Mouse (Mus musculus): Measurements from ENCODE around the gene Gm7233.
"Not testable (repeated sequence)": the region's sequence is repeated elsewhere in the genome, so short reads cannot be mapped to it uniquely, and the experiment has no call there.

Gm7233 gene

DNA sequence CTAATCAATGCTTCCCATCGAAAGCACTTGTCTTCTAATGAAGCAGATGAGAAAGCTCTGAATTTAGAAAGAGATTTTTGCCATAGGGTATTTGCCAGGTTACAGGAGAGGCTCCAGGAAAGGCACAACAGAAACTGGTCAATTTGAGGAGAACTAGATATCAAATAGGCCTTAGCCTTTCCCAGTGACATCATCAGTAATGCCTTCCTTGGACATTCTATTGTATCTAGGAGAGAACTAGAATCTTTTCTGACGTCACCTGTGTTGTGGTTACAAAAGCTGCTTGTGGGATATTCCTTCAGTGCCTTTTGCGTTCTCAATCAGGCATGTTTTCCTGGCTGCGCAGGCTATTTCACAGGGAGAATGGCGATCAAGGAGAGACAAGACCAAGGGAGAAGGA, at the start of gene Gm7233:
Gm7233 (plus strand) TSS at position 301 of the 400 bp plus-strand sequence.
- DNase-seq (ENCODE audit: low spot score in 2 of 2) = not testable (repeated sequence)

DNA sequence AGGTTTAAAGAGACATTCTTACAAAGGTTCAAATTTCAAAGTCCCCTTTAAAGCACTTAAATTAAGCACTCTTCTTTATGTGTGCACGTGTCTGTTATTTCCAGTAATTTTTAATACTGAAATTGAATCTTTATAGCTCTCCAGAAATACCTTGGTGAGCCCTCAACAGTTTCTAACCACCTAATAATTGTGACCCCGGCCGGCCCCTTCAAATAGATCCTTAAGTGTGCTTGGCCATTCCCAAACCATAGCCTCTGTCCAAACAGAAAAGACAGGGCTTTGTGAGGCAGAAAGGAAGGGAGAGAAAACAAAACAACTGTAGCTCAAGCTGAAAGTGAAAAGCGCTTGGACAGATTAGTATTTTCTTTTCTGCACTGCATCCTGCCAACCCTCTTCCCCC, 12.5 kb upstream of the Gm7233 start:
- DNase-seq (ENCODE audit: low spot score in 2 of 2) = not testable (repeated sequence)

DNA sequence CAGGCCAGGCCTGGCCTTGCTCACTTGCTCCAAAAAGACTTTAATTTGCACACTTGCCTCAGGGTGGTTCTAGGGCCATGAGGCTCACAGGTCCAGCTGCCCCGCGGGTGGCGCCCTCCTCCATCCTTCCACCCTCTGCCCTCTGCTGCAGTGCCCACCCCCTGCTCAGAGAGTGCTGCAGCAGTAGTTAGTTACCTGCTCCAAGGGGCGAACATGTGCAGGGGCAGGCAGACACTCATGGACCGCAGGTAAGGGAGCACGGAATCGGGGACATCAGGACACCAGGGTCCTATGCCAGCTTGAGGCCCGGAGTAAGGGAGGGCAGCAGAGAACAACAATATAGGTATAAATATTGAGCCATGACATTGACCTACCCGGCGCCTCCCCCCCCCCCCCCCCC, 11.7 kb upstream of the Gm7233 start:
- not testable (repeated sequence) for DNase-seq (ENCODE audit: low spot score in 2 of 2)

DNA sequence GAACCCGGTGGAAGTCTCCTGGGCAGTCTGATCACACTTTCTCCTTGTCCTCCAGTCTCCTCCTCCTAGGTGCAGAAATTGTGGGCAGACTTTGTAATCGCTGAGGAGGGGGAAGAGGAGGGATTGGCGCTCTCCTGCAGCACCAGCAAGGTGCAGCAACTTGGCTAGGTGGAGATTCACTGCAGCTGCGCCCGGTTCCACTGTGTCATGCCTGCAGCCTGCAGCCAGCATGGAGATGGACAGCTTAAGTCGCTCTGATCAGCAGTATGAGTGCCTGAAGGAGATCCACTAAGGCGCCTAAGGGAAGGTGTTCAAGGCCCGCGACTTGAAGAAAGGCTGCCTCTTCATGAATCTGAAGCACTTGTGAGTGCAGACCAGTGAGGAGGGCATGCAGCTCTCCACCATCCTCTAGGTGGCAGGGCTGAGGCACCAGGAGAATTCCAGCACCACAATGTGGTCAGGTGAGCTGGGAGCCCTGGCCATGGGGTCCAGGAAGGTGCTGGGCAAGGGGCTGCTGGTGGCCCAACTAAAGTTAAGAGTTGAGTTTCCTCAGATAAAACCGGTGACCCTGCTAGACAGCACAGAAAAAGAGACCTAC, 11.0 kb upstream of the Gm7233 start:
- DNase-seq (ENCODE audit: low spot score in 2 of 2) = not testable (repeated sequence)

DNA sequence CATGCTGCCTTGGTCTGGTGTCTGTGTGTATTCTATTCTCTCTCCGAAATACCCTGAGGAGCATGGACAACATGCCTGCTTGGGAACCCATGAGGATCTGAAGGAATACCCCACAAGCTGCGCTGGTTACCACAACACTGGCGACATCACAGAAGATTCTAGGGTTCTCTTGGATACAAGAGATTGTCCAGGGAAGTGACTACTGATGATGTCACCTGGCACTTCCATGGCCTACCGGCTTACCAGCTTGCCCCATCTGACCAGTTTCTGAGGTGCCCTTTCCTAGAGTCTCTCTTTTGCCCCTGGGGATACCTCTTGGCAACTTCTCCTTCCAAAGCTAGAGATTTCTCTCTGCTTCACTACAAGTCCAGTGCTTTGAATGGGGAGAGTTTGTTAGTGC, 55.5 kb downstream of the Gm7233 start, which contains the start of gene Gm8122:
Gm8122 (minus strand) TSS at position 101 of the 400 bp plus-strand sequence.
- DNase-seq (ENCODE audit: low spot score in 2 of 2) = not testable (repeated sequence)

All from thymus, postnatal 10 days (tissue).